13 mouse cellular contexts compared by ENCODE assay signal in genomic region chr10:111190110-111190795, GRCm38 (mm10). TPM values are rescaled to one million over a fixed set of nuclear protein-coding genes. Genes with fewer than 3 reads are reported as not detected.
DNase-seq lines count a peak whose midpoint lies in the region; ATAC-seq and TF ChIP-seq lines count a peak whose summit lies in the region.
"Had no signal": no experiment of that assay in that cellular context is flagged by ENCODE, and none has a peak within 500 bp of the region (broad histone marks: within the 10 kb centered on the region; RNA-seq: fewer than 3 reads in every experiment).

No protein-coding gene starts in this region.

- H3K79me2 ChIP-seq in heart, adult 2 months (replicated peaks; ENCODE audit: control insufficient read depth, insufficient read depth, low read length), result peaks cover 6% of the 10 kb centered on the region

- TF ChIP-seq POLR2A in heart, adult 2 months (IDR thresholded peaks at IDR 0.05; ENCODE audit: insufficient read depth, low read depth, low read length), result no peak
- no peak for TF ChIP-seq POLR2A in bone marrow macrophage, adult 2 months (IDR thresholded peaks at IDR 0.05; ENCODE audit: borderline replicate concordance, low read depth, low read length)
- TF ChIP-seq POLR2A in cerebellum, adult 2 months (IDR thresholded peaks at IDR 0.05; ENCODE audit: borderline replicate concordance, insufficient read depth, low read length), result no peak

- TF ChIP-seq EP300 in heart, adult 2 months (IDR thresholded peaks at IDR 0.05; ENCODE audit: insufficient read depth, low read depth, low read length), result no peak
- no peak for TF ChIP-seq EP300 in lung, postnatal 0 days (IDR thresholded peaks at IDR 0.05)

- peaks cover 9% of the 10 kb centered on the region for H3K4me1 ChIP-seq in heart, adult 2 months (ENCODE audit: control insufficient read depth, insufficient read depth, low read length)
- peaks cover 49% of the 10 kb centered on the region for H3K4me1 ChIP-seq in bone marrow macrophage, adult 2 months (ENCODE audit: control insufficient read depth, insufficient read depth, low read length)
- H3K4me1 ChIP-seq in cerebellum, adult 2 months (ENCODE audit: control insufficient read depth, insufficient read depth, low read length), result peaks cover 15% of the 10 kb centered on the region
- H3K4me1 ChIP-seq in intestine, embryonic 16.5 days (ENCODE audit: control insufficient read depth, insufficient read depth, low read length), result no peaks in the 10 kb centered on the region
- no peaks in the 10 kb centered on the region for H3K4me1 ChIP-seq in lung, postnatal 0 days (ENCODE audit: insufficient read depth, low read depth, low read length)
- H3K4me1 ChIP-seq: intestine, embryonic 15.5 days had no signal

- intact Hi-C loops in heart, adult 2 months (cut with DNase I), result no loop called here

- H3K27me3 ChIP-seq in heart, adult 2 months (ENCODE audit: control insufficient read depth, insufficient read depth, low read length), result no peaks in the 10 kb centered on the region
- H3K27me3 ChIP-seq in cerebellum, adult 2 months (ENCODE audit: control insufficient read depth, insufficient read depth, low read length), result no peaks in the 10 kb centered on the region
- no peaks in the 10 kb centered on the region for H3K27me3 ChIP-seq in intestine, embryonic 16.5 days (replicated peaks; ENCODE audit: control insufficient read depth, insufficient read depth, low read length)
- no peaks in the 10 kb centered on the region for H3K27me3 ChIP-seq in lung, postnatal 0 days (replicated peaks; ENCODE audit: insufficient read depth, low read length)
- H3K27me3 ChIP-seq: intestine, embryonic 15.5 days; liver, embryonic 15.5 days; Patski had no signal

- H3K4me3 ChIP-seq in heart, adult 2 months, result no peak overlapping the region
- no peak overlapping the region for H3K4me3 ChIP-seq in bone marrow macrophage, adult 2 months (ENCODE audit: insufficient read depth, low read length)
- no peak overlapping the region for H3K4me3 ChIP-seq in cerebellum, adult 2 months (replicated peaks; ENCODE audit: insufficient read depth, low read depth, low read length)
- no peak overlapping the region for H3K4me3 ChIP-seq in intestine, embryonic 16.5 days (ENCODE audit: low read length)
- H3K4me3 ChIP-seq in lung, postnatal 0 days (ENCODE audit: low read depth, low read length), result no peak overlapping the region
- H3K4me3 ChIP-seq: intestine, embryonic 15.5 days; liver, embryonic 15.5 days had no signal

- no peak for DNase-seq in heart, adult 2 months
- no peak for DNase-seq in heart, postnatal 4 days
- peak; percentile 48 to 86 for DNase-seq in cerebellum, adult 2 months
- DNase-seq in layer of hippocampus, adult 8-10 months (ENCODE audit: low spot score in 2 of 2), result peak; percentile 39 to 47
- no peak for DNase-seq in lung, postnatal 0 days (ENCODE audit: low spot score)
- DNase-seq in spleen, adult 12 weeks (ENCODE audit: low spot score), result no peak
- DNase-seq: adrenal gland, adult 8-10 months had no signal

- H3K27ac ChIP-seq in heart, adult 2 months, result peak overlapping the region; percentile 6; the same call in 1 of the 2 replicates
- H3K27ac ChIP-seq in bone marrow macrophage, adult 2 months (ENCODE audit: insufficient read depth, low read depth, low read length), result peak overlapping the region; percentile 24; the same call in 1 of the 2 replicates
- peak overlapping the region; percentile 74 for H3K27ac ChIP-seq in cerebellum, adult 2 months (ENCODE audit: insufficient read depth, low read length)
- no peak overlapping the region for H3K27ac ChIP-seq in intestine, embryonic 16.5 days (ENCODE audit: low read length)
- H3K27ac ChIP-seq in lung, postnatal 0 days (ENCODE audit: low read length), result no peak overlapping the region
- H3K27ac ChIP-seq: intestine, embryonic 15.5 days; liver, embryonic 15.5 days had no signal

- no peaks in the 10 kb centered on the region for H3K9me3 ChIP-seq in intestine, embryonic 16.5 days (ENCODE audit: control insufficient read depth, low read length)
- H3K9me3 ChIP-seq in lung, postnatal 0 days (ENCODE audit: low read length), result no peaks in the 10 kb centered on the region
- H3K9me3 ChIP-seq: intestine, embryonic 15.5 days; liver, embryonic 15.5 days had no signal

- no peak overlapping the region for H3K4me2 ChIP-seq in intestine, embryonic 16.5 days (ENCODE audit: low read depth, low read length)
- H3K4me2 ChIP-seq in lung, postnatal 0 days (replicated peaks; ENCODE audit: low read depth, low read length), result no peak overlapping the region
- H3K4me2 ChIP-seq: heart, embryonic 11.5 days; intestine, embryonic 15.5 days; liver, embryonic 15.5 days had no signal

- no peak overlapping the region for H3K9ac ChIP-seq in heart, adult 2 months (ENCODE audit: low read depth, low read length)
- H3K9ac ChIP-seq in intestine, embryonic 16.5 days (ENCODE audit: low read depth, low read length), result no peak overlapping the region
- no peak overlapping the region for H3K9ac ChIP-seq in lung, postnatal 0 days (replicated peaks; ENCODE audit: low read depth)
- H3K9ac ChIP-seq: intestine, embryonic 15.5 days; liver, embryonic 15.5 days had no signal

- peaks cover 12% of the 10 kb centered on the region for H3K36me3 ChIP-seq in heart, adult 2 months (ENCODE audit: control insufficient read depth, insufficient read depth, low read length)
- H3K36me3 ChIP-seq in intestine, embryonic 16.5 days (ENCODE audit: control insufficient read depth, insufficient read depth, low read length), result no peaks in the 10 kb centered on the region
- no peaks in the 10 kb centered on the region for H3K36me3 ChIP-seq in lung, postnatal 0 days (ENCODE audit: insufficient read depth, low read length)
- H3K36me3 ChIP-seq: intestine, embryonic 15.5 days; liver, embryonic 15.5 days had no signal

- WGBS in heart, adult 2 months, result 85% methylated on average over 6 of the region's 6 CpGs
- 3% methylated on average over 6 of the region's 6 CpGs for WGBS in cerebellum, adult 2 months
- WGBS in intestine, embryonic 16.5 days, result 87% methylated on average over 6 of the region's 6 CpGs
- WGBS in lung, postnatal 0 days, result 88% methylated on average over 6 of the region's 6 CpGs

- no peak for TF ChIP-seq CTCF in heart, adult 2 months (IDR thresholded peaks at IDR 0.05)
- no peak for TF ChIP-seq CTCF in bone marrow macrophage, adult 2 months (IDR thresholded peaks at IDR 0.05; ENCODE audit: low read depth, low read length)
- TF ChIP-seq CTCF in cerebellum, adult 2 months (IDR thresholded peaks at IDR 0.05; ENCODE audit: borderline replicate concordance, insufficient read depth, low read depth, low read length), result no peak
- TF ChIP-seq CTCF in lung, postnatal 0 days (IDR thresholded peaks at IDR 0.05), result no peak

- no peak for ATAC-seq in intestine, embryonic 16.5 days
- ATAC-seq in lung, postnatal 0 days, result no peak
- ATAC-seq: intestine, embryonic 15.5 days; Patski had no signal

RNA-seq across cellular contexts. Expression of gene Osbpl8, which starts 25.7 kb away (rescaled TPM):
- 10 to 100 TPM; 70.0 to 73.7 TPM for total RNA-seq in heart, adult 2 months (2021)
- 10.9 and 23.9 TPM in 2 replicates for polyA plus RNA-seq in heart, adult 2 months (2012; rRNA removed)
- 10 to 100 TPM; 91.8 to 97.5 TPM for total RNA-seq in heart, postnatal 4 days (2021)
- polyA plus RNA-seq in bone marrow macrophage, adult 2 months (2012; ENCODE audit: insufficient read depth, insufficient read length, missing spikeins), result 155 and 166 TPM in 2 replicates
- 18.4 and 19.4 TPM in 2 replicates for polyA plus RNA-seq in cerebellum, adult 2 months (2012; rRNA removed)
- total RNA-seq in layer of hippocampus, adult 8-10 months (2022), result 10 to 100 TPM; 58.5 to 65.7 (median 62.7) TPM
- 3.0 TPM in 2 replicates for polyA plus RNA-seq in intestine, embryonic 16.5 days (2015; fragmentation: Nextera tagmentation; extraction: Ambion mirVana)
- polyA plus RNA-seq in lung, postnatal 0 days (2015; fragmentation: Nextera tagmentation; extraction: Ambion mirVana), result 12.9 and 14.4 TPM in 2 replicates

Comparison
In these comparisons a context has a peak if more than half of its experiments do, and no peak if none do; other contexts are left out.
1. DNase-seq: peak in cerebellum, adult 2 months (2 of 2) and layer of hippocampus, adult 8-10 months (2 of 2); none in heart, adult 2 months (0 of 2), heart, postnatal 4 days (single experiment), lung, postnatal 0 days (single experiment) and spleen, adult 12 weeks (single experiment).
2. H3K27ac ChIP-seq: peak in heart, adult 2 months (single experiment), bone marrow macrophage, adult 2 months (single experiment) and cerebellum, adult 2 months (single experiment); none in intestine, embryonic 16.5 days (single experiment) and lung, postnatal 0 days (single experiment).